ENCODE assay signal across 13 mouse cellular contexts in genomic region chr7:115967186-115967585, GRCm38 (mm10).
A peak's percentile ranks its signal among the peaks of the same experiment; 100 is the strongest.
DNase-seq lines count a peak whose midpoint lies in the region.
"Had no signal": no experiment of that assay in that cellular context is flagged by ENCODE, and none has a peak within 500 bp of the region (broad histone marks: within the 10 kb centered on the region; RNA-seq: fewer than 3 reads in every experiment).

No protein-coding gene starts in this region.

- DNase-seq in adrenal gland, adult 2 months = peak; percentile 18
- DNase-seq in adrenal gland, adult 8-10 months = no peak
- peak; percentile 8 for DNase-seq in heart, adult 8-10 months (ENCODE audit: low spot score)
- no peak for DNase-seq in heart, postnatal 4 days
- DNase-seq in adipocyte (ENCODE audit: low spot score) = peak; percentile 36
- DNase-seq in lung, postnatal 36 days = peak; percentile 13
- no peak for DNase-seq in testis, postnatal 10 days (ENCODE audit: low spot score)
- no peak for DNase-seq in urinary bladder, adult 18-20 months (ENCODE audit: low spot score in 2 of 2)
- DNase-seq: gastrocnemius, postnatal 10 days; kidney, adult 2 months; kidney, postnatal 14 days; layer of hippocampus, postnatal 36 days; thymus, postnatal 36 days had no signal

Comparison
In these comparisons a context has a peak if more than half of its experiments do, and no peak if none do; other contexts are left out.
1. DNase-seq: peak in adrenal gland, adult 2 months (single experiment), heart, adult 8-10 months (single experiment), adipocyte (single experiment) and lung, postnatal 36 days (single experiment); none in adrenal gland, adult 8-10 months (single experiment), heart, postnatal 4 days (single experiment), testis, postnatal 10 days (single experiment) and urinary bladder, adult 18-20 months (0 of 2).